Mouse (Mus musculus) heart, adult 2 months (tissue): ENCODE measurements at regions not wholly inside any gene's neighbourhood (a gene's known extent, or its start where the extent isn't known, plus 50 kb on each side); places are given as distances from the start of the nearest gene placed in this dataset.

Experiments used
- DNase-seq, 2 experiments: peaks; one replicate each; pipeline ENCODE4 v3.0.0; 2021
- H3K27ac ChIP-seq: fragments of 200-600 bp; 2 replicates; pipeline ENCODE4 v1.8.1; 2022
- H3K27me3 ChIP-seq: fragments of 200-500 bp; 2 replicates; pipeline ENCODE4 v1.6.1; 2012; ENCODE audit warnings: mild to moderate bottlenecking, low read length, inconsistent platforms, mixed read lengths; ENCODE audit not compliant: control insufficient read depth, insufficient read depth
- H3K36me3 ChIP-seq: fragments of 200-500 bp; 2 replicates; pipeline ENCODE4 v1.6.1; 2012; ENCODE audit warnings: low read length, inconsistent platforms; ENCODE audit not compliant: control insufficient read depth, insufficient read depth
- H3K4me1 ChIP-seq: fragments of 200-500 bp; 2 replicates; pipeline ENCODE4 v1.6.1; 2011; ENCODE audit warnings: low read length; ENCODE audit not compliant: control insufficient read depth, insufficient read depth
- H3K4me3 ChIP-seq: fragments of 200-600 bp; 2 replicates; pipeline ENCODE4 v1.8.1; 2022
- H3K79me2 ChIP-seq: fragments of 200-500 bp; replicated peaks from 2 replicates; pipeline ENCODE4 v1.6.1; 2012; ENCODE audit warnings: mild to moderate bottlenecking, inconsistent platforms, low read length, moderate library complexity, mixed read lengths; ENCODE audit not compliant: control insufficient read depth, insufficient read depth
- H3K9ac ChIP-seq: fragments of 200-500 bp; 2 replicates; pipeline ENCODE4 v1.6.1; 2012; ENCODE audit warnings: low read depth, mild to moderate bottlenecking, control low read depth, inconsistent platforms, low read length, mixed read lengths
- CTCF ChIP-seq: fragments of 200-600 bp; IDR thresholded peaks from 2 replicates; pipeline ENCODE4 v1.8.1; 2022; ENCODE audit warnings: antibody characterized with exemption, mild to moderate bottlenecking, moderate library complexity
- EP300 ChIP-seq: fragments of 200-500 bp; IDR thresholded peaks from 2 replicates; pipeline ENCODE4 v1.6.1; 2011; ENCODE audit warnings: low read depth, low read length, control low read depth; ENCODE audit not compliant: insufficient read depth
- POLR2A ChIP-seq: fragments of 200-500 bp; IDR thresholded peaks from 2 replicates; pipeline ENCODE4 v1.6.1; 2011; ENCODE audit warnings: mild to moderate bottlenecking, low read depth, low read length, control low read depth; ENCODE audit not compliant: insufficient read depth
- WGBS: fragments of 180-500 bp; shearing (Covaris S2); methylation state at CpG from one replicate; pipeline ENCODE4 v1.1.7; 2018; 5-methylcytosine and 5-hydroxymethylcytosine counted together
- intact Hi-C: fragments of 180-260 bp; cut with DNase I; formaldehyde crosslinking; loops from one replicate; pipeline ENCODE4 v1.15.1; 2025

- WGBS, result 76% methylated on average over 10 of the region's 10 CpGs
- intact Hi-C loops, result no loop called here
- Histone ChIP-seq H3K4me1 (no peaks in the 10 kb centered on the region), H3K4me3 (no peak overlapping the region), H3K27ac (no peak overlapping the region; the same call in 1 of the 2 replicates), H3K27me3 (no peaks in the 10 kb centered on the region), H3K36me3 (no peaks in the 10 kb centered on the region), H3K79me2 (no peaks in the 10 kb centered on the region), H3K9ac (no peak overlapping the region)
- DNase-seq, result no peak
- no peak for TF ChIP-seq CTCF
- no peak for TF ChIP-seq EP300
- no peak for TF ChIP-seq POLR2A
Observed at GRCm38 (mm10) chr15:51730106-51730505, 2154.6 kb upstream of the Gm7489 start.

GRCm38 (mm10) chr15:51730805-51731412, 2153.8 kb upstream of the Gm7489 start:
- intact Hi-C loops, result no loop called here
- H3K4me1 ChIP-seq, result no peaks in the 10 kb centered on the region
- peak; percentile 54 to 81 for DNase-seq
- no peaks in the 10 kb centered on the region for H3K27me3 ChIP-seq
- H3K4me3 ChIP-seq, result no peak overlapping the region
- WGBS, result 40% methylated on average over 12 of the region's 12 CpGs
- no peaks in the 10 kb centered on the region for H3K79me2 ChIP-seq
- no peaks in the 10 kb centered on the region for H3K36me3 ChIP-seq
- H3K27ac ChIP-seq, result peak overlapping the region; percentile 52
- no peak overlapping the region for H3K9ac ChIP-seq
- TF ChIP-seq POLR2A, result no peak
- no peak for TF ChIP-seq CTCF
- TF ChIP-seq EP300, result no peak

- WGBS, result 86% methylated on average over 1 of the region's 1 CpGs
- Histone ChIP-seq H3K27me3 (no peaks in the 10 kb centered on the region), H3K36me3 (no peaks in the 10 kb centered on the region)
Observed at GRCm38 (mm10) chr15:51734194-51734593, 2150.5 kb upstream of the Gm7489 start.

More at GRCm38 (mm10) chr15:51734194-51734593, 2150.5 kb upstream of the Gm7489 start:
- Histone ChIP-seq H3K79me2 (no peaks in the 10 kb centered on the region), H3K27ac (no peak overlapping the region), H3K4me1 (no peaks in the 10 kb centered on the region), H3K4me3 (no peak overlapping the region), H3K9ac (no peak overlapping the region)
- DNase-seq, result no peak
- TF ChIP-seq EP300 (no peak), CTCF (no peak), POLR2A (no peak)
- intact Hi-C loops, result no loop called here
